Mouse (Mus musculus) heart, postnatal 0 days (tissue): ENCODE data around the gene Dock6. TPM values are rescaled to one million over a fixed set of nuclear protein-coding genes. Genes with fewer than 3 reads are reported as not detected.
"Not testable (repeated sequence)": the region's sequence is repeated elsewhere in the genome, so short reads cannot be mapped to it uniquely, and the experiment has no call there.

Experiments used
- ATAC-seq: fragments of 200-750 bp; cut with Nextera tagmentation; 2 replicates; pipeline ENCODE4 v1.8.0; 2017; ENCODE audit warnings: low read depth, moderate number of reproducible peaks, moderate library complexity; ENCODE audit not compliant: insufficient read depth
- DNase-seq: peaks from one replicate; pipeline ENCODE4 v3.0.0-alpha.2; 2016; ENCODE audit warnings: low spot score
- H3K27ac ChIP-seq: fragments of 300-500 bp; sonication (generic); 2 replicates; pipeline ENCODE4 v1.5.1; 2014; ENCODE audit warnings: low read depth, mild to moderate bottlenecking
- H3K27me3 ChIP-seq: fragments of 300-500 bp; sonication (generic); 2 replicates; pipeline ENCODE4 v1.6.1; 2014; ENCODE audit warnings: low read length, mixed read lengths; ENCODE audit not compliant: control insufficient read depth, insufficient read depth
- H3K36me3 ChIP-seq: fragments of 300-500 bp; sonication (generic); replicated peaks from 2 replicates; pipeline ENCODE4 v1.6.1; 2014; ENCODE audit warnings: low read length, mixed read lengths; ENCODE audit not compliant: control insufficient read depth, insufficient read depth
- H3K4me1 ChIP-seq: fragments of 300-500 bp; sonication (generic); 2 replicates; pipeline ENCODE4 v1.6.1; 2014; ENCODE audit warnings: antibody characterized with exemption; ENCODE audit not compliant: control insufficient read depth, insufficient read depth
- H3K4me2 ChIP-seq: fragments of 300-500 bp; sonication (generic); 2 replicates; pipeline ENCODE4 v1.6.1; 2014; ENCODE audit warnings: low read depth, mild to moderate bottlenecking, low read length, moderate library complexity
- H3K4me3 ChIP-seq: fragments of 300-500 bp; sonication (generic); 2 replicates; pipeline ENCODE4 v1.5.1; 2014; ENCODE audit warnings: low read depth, low read length
- H3K9ac ChIP-seq: fragments of 300-500 bp; sonication (generic); replicated peaks from 2 replicates; pipeline ENCODE4 v1.6.1; 2014; ENCODE audit warnings: low read depth, low read length, mixed read lengths
- H3K9me3 ChIP-seq: fragments of 300-500 bp; sonication (generic); replicated peaks from 2 replicates; pipeline ENCODE4 v1.6.1; 2016; ENCODE audit warnings: low read length; ENCODE audit not compliant: control insufficient read depth
- CTCF ChIP-seq: IDR thresholded peaks from 2 replicates; pipeline ENCODE4 v1.5.1; 2016; ENCODE audit warnings: antibody characterized with exemption, control low read depth, low read depth
- EP300 ChIP-seq: IDR thresholded peaks from 2 replicates; pipeline ENCODE4 v1.6.1; 2016; ENCODE audit warnings: antibody characterized with exemption, low read depth
- WGBS: fragments of 180-500 bp; shearing (Covaris S2); extraction: QIAGEN DNeasy Blood & Tissue Kit; methylation state at CpG from one replicate; pipeline ENCODE4 v1.1.7; 2014; 5-methylcytosine and 5-hydroxymethylcytosine counted together
- polyA plus RNA-seq: library from polyadenylated mRNA; unstranded; fragments of >200 nt; fragmentation: Nextera tagmentation; extraction: Ambion mirVana; gene quantifications from 2 replicates; pipeline ENCODE4 v1.2.1, GENCODE M21; 2015
- total RNA-seq: library from RNA; depleted of rRNA; stranded (reverse); fragments of >200 nt; gene quantifications from 2 replicates; pipeline ENCODE4 v1.2.3, GENCODE M21; 2014; ENCODE audit warnings: low replicate concordance

Dock6 gene
- total and polyA plus RNA-seq, 2 experiments from 2014 or later = 22.7 to 38.5 TPM

DNA sequence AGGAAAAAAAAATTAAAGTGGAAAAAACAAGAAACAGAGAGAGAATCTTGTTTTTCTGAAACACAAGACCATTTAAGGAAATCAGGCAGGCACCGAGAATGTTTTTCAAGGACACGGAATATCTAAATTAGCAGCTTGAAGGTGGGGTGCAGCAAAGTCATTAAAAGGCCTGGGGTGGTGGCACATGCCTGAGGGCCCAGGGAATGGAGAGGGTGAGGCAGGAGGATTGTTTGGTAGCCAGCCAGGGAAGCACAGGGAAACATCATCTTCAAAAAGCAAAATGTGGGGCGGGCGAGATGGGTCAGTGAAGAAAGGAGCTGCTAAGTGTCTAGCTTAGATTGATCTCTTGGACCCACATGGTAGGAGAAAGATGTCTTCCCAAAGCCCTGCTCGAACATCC is 64.8 kb downstream of the Dock6 start:
- WGBS = 64% methylated on average over 5 of the region's 5 CpGs
- Histone ChIP-seq H3K27ac (peak overlapping the region; percentile 65), H3K9ac (no peak overlapping the region), H3K9me3 (no peaks in the 10 kb centered on the region), H3K4me3 (no peak overlapping the region), H3K27me3 (no peaks in the 10 kb centered on the region), H3K4me2 (no peak overlapping the region), H3K36me3 (peaks cover 53% of the 10 kb centered on the region), H3K4me1 (peaks cover 26% of the 10 kb centered on the region)
- TF ChIP-seq EP300 (no peak), CTCF (no peak)
- no peak for DNase-seq
- ATAC-seq = no peak

DNA sequence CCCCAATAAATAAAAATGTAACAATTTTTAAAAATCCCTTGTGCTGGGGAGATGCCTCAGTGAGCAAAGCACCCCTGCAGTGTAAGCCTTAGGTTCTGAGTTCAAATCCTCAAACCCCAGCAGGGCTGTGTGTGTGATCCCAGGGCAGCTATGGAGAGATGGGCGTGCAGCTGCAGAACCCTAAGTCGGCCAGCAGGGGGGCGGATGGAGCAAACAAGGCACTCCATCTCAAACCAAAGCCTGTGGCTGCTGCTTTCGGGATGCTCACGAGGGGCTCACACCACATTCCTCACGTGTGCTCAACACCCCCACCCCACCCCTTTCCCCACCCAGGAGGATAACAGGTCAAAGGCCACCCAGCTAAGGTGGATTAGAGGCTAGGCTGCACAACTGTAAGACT is 65.5 kb downstream of the Dock6 start:
- H3K27me3 ChIP-seq = no peaks in the 10 kb centered on the region
- ATAC-seq = 0 out of 2 replicates have a peak, but pooled peaks have one; percentile 19
- peaks cover 21% of the 10 kb centered on the region for H3K4me1 ChIP-seq
- no peak overlapping the region for H3K4me2 ChIP-seq
- peak; percentile 72 for TF ChIP-seq CTCF
- TF ChIP-seq EP300 = no peak
- H3K4me3 ChIP-seq = no peak overlapping the region
- DNase-seq = peak; percentile 68
- H3K27ac ChIP-seq = peak overlapping the region; percentile 24; the same call in 1 of the 2 replicates
- no peak overlapping the region for H3K9ac ChIP-seq
- 16% methylated on average over 6 of the region's 6 CpGs for WGBS
- no peaks in the 10 kb centered on the region for H3K9me3 ChIP-seq
- peaks cover 53% of the 10 kb centered on the region for H3K36me3 ChIP-seq

DNA sequence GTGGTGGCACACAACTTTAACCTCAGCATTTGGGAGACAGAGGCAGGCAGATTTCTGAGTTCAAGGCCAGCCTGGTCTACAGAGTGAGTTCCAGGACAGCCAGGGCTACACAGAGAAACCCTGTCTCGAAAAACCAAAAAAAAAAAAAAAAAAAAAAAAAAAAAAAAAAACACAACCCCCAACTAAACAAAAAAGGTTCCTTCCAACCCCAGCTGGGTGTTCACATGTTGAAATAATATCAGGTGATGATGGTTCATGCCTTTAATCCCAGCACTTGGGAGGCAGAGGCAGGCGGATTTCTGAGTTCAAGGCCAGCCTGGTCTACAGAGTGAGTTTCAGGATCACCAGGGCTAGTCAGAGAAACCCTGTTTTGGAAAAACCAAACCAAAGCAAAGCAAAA is 66.1 kb downstream of the Dock6 start:
- ATAC-seq, H3K27me3 ChIP-seq, H3K4me2 ChIP-seq, H3K9ac ChIP-seq, H3K9me3 ChIP-seq, H3K4me3 ChIP-seq, H3K27ac ChIP-seq, DNase-seq: not testable (repeated sequence)
- H3K36me3 ChIP-seq = peaks cover 50% of the 10 kb centered on the region
- 59% methylated on average over 1 of the region's 2 CpGs for WGBS
- H3K4me1 ChIP-seq = peaks cover 17% of the 10 kb centered on the region; the same call in 1 of the 2 replicates

DNA sequence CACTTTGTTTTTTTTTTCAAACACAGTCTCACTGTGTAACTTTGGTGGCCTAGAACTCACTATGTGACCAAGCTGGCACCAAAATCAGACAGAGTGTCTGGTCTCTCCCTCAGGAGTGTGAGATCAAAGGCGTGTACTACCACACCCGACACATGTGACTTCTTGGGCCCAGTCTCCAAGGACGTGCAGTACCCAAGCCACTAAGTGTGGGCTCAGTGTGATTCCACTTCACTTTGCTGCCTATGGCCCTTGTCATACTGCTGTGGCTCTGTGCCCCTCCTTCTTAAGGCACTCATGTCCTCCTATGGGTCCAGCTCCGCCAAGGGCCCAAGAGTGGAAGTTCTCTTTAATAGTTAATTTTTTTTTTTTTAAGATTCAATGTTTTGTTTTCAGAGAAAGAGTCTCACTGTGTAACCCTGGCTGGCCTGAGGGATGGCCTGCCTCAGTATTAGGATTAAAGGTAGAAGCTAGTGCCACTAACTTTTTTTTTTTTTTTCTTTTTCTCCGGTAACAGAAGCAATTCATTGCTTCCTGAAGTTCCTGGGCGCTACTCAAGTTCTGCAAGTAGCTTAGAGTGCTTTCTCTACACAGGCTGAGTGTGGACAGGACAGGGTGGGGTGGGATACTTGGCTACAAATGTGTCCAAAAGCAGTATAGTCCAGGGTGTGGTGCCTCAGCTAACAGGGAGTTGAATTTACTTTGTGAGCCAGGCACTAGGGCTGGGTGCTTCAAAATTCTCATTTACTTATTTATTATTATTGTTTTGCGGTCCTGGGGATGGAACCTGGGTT is 67.7 kb downstream of the Dock6 start:
- H3K27ac ChIP-seq = no peak overlapping the region
- H3K4me3 ChIP-seq = no peak overlapping the region
- DNase-seq (no peak), ATAC-seq (no peak)
- no peaks in the 10 kb centered on the region for H3K9me3 ChIP-seq
- 82% methylated on average over 7 of the region's 7 CpGs for WGBS
- no peak overlapping the region for H3K4me2 ChIP-seq
- no peak overlapping the region for H3K9ac ChIP-seq
- H3K36me3 ChIP-seq = peaks cover 46% of the 10 kb centered on the region
- no peaks in the 10 kb centered on the region for H3K27me3 ChIP-seq
- H3K4me1 ChIP-seq = peaks cover 16% of the 10 kb centered on the region; the same call in 1 of the 2 replicates
- TF ChIP-seq CTCF (no peak), EP300 (no peak)

DNA sequence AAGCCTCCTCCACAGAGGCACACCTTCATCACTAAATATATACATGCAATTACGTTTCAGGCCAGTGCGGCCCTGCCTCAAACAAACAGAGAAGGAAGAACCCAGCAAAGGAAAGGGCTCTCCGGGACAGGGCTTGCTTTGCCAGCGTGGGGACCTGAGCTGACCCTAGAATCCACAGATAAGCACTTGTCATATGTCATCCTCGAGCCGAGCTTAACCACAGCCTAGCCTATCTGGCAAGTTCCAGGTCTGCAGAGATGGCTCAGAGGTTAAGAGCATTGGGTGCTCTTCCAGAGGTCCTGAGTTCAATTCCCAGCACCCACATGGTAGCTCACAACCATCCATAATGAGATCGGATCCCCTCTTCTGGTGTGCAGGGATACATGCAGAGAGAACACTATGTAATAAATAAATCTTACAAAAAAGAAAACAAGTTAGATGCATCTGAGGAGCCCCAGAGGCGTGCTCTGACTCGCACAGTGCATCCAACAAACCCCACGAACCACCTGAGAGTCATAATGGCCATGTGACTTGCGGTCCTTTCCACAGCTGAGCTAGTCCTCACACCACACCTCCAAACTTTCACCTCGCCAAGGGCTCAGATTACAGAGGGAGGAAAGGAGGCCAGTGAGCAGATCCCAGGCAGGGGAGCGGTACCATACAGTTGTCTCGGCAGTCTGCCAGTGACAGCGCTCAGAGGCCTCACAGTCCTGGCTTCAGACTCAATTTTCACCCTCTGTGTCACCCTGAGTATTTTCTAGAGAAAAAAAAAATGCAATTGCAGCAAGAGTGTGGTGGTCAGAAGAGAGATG is 70.6 kb downstream of the Dock6 start:
- H3K4me3 ChIP-seq = no peak overlapping the region
- DNase-seq (peak; percentile 84), ATAC-seq (peak; percentile 91)
- H3K9ac ChIP-seq = no peak overlapping the region
- TF ChIP-seq CTCF = no peak
- peak; percentile 66; the same call in 1 of the 2 replicates for TF ChIP-seq EP300
- H3K27me3 ChIP-seq = no peaks in the 10 kb centered on the region
- peaks cover 3% of the 10 kb centered on the region; the same call in 1 of the 2 replicates for H3K4me1 ChIP-seq
- H3K27ac ChIP-seq = peak overlapping the region; percentile 84
- peaks cover 59% of the 10 kb centered on the region for H3K36me3 ChIP-seq
- no peak overlapping the region for H3K4me2 ChIP-seq
- 36% methylated on average over 15 of the region's 15 CpGs for WGBS
- H3K9me3 ChIP-seq = no peaks in the 10 kb centered on the region
